Mouse (Mus musculus): ENCODE results near the gene Arl14ep.

Gene Arl14ep

GRCm38 (mm10) chr2:106973959-106974639 is at the start of gene Arl14ep:
Arl14ep (minus strand) TSS chr2:106974424.
- TF ChIP-seq GATA4 (IDR thresholded peaks at IDR 0.05; ENCODE audit: insufficient replicate concordance, low read length), result no peak; the same call in 1 of the 2 replicates

GRCm38 (mm10) chr2:107022713-107023112 is 48.5 kb upstream of the Arl14ep start:
- TF ChIP-seq GATA4 (IDR thresholded peaks at IDR 0.05; ENCODE audit: insufficient replicate concordance, low read length), result no peak

- no peak for TF ChIP-seq GATA4 (IDR thresholded peaks at IDR 0.05; ENCODE audit: insufficient replicate concordance, low read length)
These were observed 45.1 kb upstream of the Arl14ep start for GRCm38 (mm10) chr2:107019331-107019730.

- TF ChIP-seq GATA4 (IDR thresholded peaks at IDR 0.05; ENCODE audit: insufficient replicate concordance, low read length), result no peak
These were observed 38.9 kb upstream of the Arl14ep start for GRCm38 (mm10) chr2:107013161-107013560.

- no peak for TF ChIP-seq GATA4 (IDR thresholded peaks at IDR 0.05; ENCODE audit: insufficient replicate concordance, low read length)
These were observed 38.1 kb upstream of the Arl14ep start for GRCm38 (mm10) chr2:107012318-107012717.

GRCm38 (mm10) chr2:107010160-107010559 is 35.9 kb upstream of the Arl14ep start:
- no peak for TF ChIP-seq GATA4 (IDR thresholded peaks at IDR 0.05; ENCODE audit: insufficient replicate concordance, low read length)

GRCm38 (mm10) chr2:107006378-107006777 is 32.2 kb upstream of the Arl14ep start:
- no peak for TF ChIP-seq GATA4 (IDR thresholded peaks at IDR 0.05; ENCODE audit: insufficient replicate concordance, low read length)

GRCm38 (mm10) chr2:106991261-106991660 is 17.0 kb upstream of the Arl14ep start:
- TF ChIP-seq GATA4 (IDR thresholded peaks at IDR 0.05; ENCODE audit: insufficient replicate concordance, low read length), result no peak

GRCm38 (mm10) chr2:106984945-106985344 is 10.7 kb upstream of the Arl14ep start:
- no peak for TF ChIP-seq GATA4 (IDR thresholded peaks at IDR 0.05; ENCODE audit: insufficient replicate concordance, low read length)

GRCm38 (mm10) chr2:106982503-106982902 is 8.3 kb upstream of the Arl14ep start:
- TF ChIP-seq GATA4 (IDR thresholded peaks at IDR 0.05; ENCODE audit: insufficient replicate concordance, low read length), result no peak

- no peak for TF ChIP-seq GATA4 (IDR thresholded peaks at IDR 0.05; ENCODE audit: insufficient replicate concordance, low read length)
These were observed 2.2 kb upstream of the Arl14ep start for GRCm38 (mm10) chr2:106976472-106976871.

- TF ChIP-seq GATA4 (IDR thresholded peaks at IDR 0.05; ENCODE audit: insufficient replicate concordance, low read length), result no peak
These were observed 779 bp downstream of the Arl14ep start for GRCm38 (mm10) chr2:106973332-106973958.

GRCm38 (mm10) chr2:106972851-106973250 is 1.4 kb downstream of the Arl14ep start:
- TF ChIP-seq GATA4 (IDR thresholded peaks at IDR 0.05; ENCODE audit: insufficient replicate concordance, low read length), result no peak

- TF ChIP-seq GATA4 (IDR thresholded peaks at IDR 0.05; ENCODE audit: insufficient replicate concordance, low read length), result no peak
These were observed 3.3 kb downstream of the Arl14ep start for GRCm38 (mm10) chr2:106970971-106971370.

- TF ChIP-seq GATA4 (IDR thresholded peaks at IDR 0.05; ENCODE audit: insufficient replicate concordance, low read length), result no peak
These were observed 5.9 kb downstream of the Arl14ep start for GRCm38 (mm10) chr2:106968320-106968719.

GRCm38 (mm10) chr2:106963560-106963959 is 10.7 kb downstream of the Arl14ep start:
- no peak for TF ChIP-seq GATA4 (IDR thresholded peaks at IDR 0.05; ENCODE audit: insufficient replicate concordance, low read length)

GRCm38 (mm10) chr2:106961650-106962049 is 12.6 kb downstream of the Arl14ep start:
- TF ChIP-seq GATA4 (IDR thresholded peaks at IDR 0.05; ENCODE audit: insufficient replicate concordance, low read length), result no peak
